Mouse (Mus musculus): ENCODE results near the gene Tspan4.

Tspan4 gene

DNA sequence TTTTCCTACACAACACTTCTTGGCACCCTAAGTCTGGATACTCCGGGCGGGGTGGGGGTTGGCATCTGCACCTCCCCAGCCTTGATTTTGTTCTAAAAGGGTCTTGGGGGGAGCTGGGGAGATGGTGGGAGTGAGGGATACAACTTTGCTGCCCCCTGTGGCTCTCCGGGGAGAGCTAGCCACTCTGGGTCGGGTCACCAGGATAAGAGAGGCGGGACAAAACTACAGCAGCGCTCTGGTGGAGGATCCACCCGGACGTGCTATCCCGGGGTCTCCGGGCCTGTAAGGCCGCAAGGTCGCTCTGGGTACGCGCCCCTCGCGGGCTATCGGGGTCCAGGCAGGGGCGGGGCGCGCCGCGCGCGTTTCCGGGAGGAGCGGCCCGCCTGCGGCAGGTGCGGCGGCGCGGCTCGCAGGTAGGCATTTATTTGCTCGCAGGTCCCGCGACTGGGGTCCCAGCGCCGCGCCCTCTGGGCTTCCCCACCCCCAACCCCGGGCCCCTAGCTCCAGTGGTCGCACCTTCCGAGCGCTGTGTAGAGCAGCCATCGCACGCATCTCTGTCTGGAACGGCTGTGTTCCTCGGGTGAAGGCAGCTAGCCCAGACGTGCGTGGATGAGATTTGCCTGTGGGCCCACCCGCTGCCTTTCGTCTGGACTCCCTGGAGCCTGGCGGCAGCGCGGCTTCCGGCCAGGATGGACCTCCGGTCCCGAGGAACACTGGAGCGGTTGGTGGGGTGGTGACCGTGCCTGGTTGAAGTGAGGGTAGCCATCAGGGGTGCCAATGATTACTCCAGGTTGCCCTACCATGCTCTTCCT lies 13.3 kb upstream of the Tspan4 start:
- in situ Hi-C loops (cut with MboI): no loop called here

GRCm38 (mm10) chr7:141462333-141462821 lies 12.7 kb upstream of the Tspan4 start:
- in situ Hi-C loops (cut with MboI): no loop called here

DNA sequence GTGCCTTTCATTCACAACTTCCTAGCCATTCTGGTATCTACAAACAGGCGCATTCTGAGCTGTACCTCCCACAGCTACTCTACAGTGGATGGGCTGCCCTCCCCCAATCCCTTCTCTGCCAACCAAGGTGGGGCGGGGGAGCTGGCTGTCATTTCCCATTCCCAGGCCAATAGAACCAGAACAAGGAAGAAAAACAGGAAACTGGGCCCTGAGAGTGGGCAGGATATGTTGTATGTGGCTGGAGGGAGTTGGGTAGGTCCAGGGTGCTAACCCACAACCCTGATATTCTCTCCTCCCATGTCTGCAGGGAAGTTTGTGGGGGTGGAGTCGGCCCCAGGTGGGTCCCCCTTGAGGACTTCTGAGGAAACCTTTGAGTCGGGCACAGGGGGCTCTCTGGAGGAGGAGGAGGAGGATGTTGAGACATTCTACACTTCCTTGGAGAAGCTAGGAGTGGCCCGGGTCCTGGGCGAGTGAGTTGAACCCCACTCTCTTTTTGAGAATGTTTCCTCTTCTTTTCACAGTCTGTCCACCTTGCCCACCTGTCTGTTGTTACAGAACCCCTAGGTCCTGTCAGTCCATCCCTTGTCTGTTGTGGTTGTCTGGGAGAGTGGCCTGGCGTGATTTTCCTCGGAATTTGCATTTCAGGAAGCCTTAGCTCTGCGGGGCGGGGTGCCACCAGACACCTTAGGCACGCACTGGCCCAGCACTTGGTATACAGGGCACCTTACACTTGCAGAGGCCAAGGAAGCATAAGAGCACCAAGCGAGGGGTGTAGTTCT lies 11.0 kb upstream of the Tspan4 start:
- in situ Hi-C loops (cut with MboI): no loop called here

DNA sequence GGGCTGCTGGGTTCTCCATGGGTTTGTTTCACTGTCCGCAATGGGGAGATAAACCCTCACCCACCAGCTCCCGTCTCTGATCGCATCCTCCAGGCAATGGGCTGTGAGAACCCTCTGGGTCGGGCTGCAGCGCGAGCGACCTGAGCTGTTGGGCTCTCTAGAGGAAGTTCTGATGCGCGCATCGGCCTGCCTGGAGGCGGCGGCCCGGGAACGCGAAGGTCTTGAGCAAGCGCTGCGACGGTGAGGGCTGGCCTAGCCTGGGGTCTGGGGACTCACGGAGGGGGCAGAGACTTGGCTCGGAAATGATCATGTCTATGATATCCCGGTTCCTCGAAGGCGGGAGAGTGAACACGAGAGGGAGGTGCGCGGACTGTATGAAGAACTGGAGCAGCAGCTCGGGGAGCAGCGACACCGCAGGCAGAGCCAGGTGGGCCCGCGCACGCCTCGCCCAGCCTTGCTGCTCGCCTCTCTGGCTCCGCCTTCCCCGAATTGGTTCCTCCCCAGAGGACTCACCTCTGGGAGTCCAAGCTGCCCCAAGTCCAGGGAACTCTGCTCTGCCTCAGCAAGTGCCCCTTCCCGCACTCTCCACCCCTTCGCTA lies 10.3 kb upstream of the Tspan4 start:
- in situ Hi-C loops (cut with MboI): no loop called here

- in situ Hi-C loops (cut with MboI): no loop called here
Measured at GRCm38 (mm10) chr7:141465388-141466044, 9.5 kb upstream of the Tspan4 start.

DNA sequence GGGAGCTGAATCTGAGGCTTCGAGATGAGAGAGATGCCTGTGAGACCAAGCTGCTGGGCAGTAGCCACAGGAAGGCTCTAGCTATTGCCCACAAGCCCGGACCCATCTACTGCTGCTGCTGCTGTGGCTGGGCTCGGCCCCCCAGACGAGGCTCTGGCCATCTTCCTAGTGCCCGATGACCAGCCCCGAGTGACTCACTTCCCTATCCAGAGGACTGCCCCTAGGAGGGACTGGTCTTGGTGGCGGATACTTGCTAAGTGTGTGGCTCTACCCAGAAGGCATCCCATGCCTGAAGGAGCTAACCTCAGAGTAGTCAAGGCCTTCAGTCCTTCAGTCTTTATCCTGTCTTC lies 9.0 kb upstream of the Tspan4 start:
- in situ Hi-C loops (cut with MboI): no loop called here

DNA sequence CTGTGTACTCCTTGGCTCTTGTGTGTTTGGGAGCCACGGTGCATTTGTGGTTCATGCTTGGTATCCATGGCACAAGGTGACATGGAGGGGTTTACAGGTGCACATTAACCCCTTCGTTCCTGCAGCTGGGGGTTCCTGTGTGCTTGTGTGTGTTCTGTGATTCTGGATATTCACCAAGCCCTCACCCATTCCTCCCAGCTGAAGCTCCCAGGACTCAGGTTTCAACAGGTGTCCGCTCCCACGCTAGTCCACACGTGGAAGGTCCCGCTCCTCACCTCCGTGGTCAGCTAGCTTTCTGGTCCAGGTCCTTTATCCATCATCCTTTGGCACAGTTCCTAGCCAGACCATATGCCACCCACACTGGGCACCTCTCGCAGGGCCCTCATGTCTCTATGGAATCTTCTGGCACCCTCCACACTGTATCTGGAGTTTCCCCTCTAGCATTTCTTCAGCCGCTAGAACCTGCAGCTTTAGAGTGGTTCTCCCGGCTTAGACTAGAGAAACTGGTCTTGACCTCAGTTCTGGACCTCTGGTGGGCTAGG lies 8.4 kb upstream of the Tspan4 start:
- in situ Hi-C loops (cut with MboI): no loop called here

GRCm38 (mm10) chr7:141467230-141468030 lies 7.6 kb upstream of the Tspan4 start, which contains the start of gene Cd151:
Gene Cd151, plus strand, starts transcription at chr7:141467392.
- in situ Hi-C loops (cut with MboI): no loop called here

DNA sequence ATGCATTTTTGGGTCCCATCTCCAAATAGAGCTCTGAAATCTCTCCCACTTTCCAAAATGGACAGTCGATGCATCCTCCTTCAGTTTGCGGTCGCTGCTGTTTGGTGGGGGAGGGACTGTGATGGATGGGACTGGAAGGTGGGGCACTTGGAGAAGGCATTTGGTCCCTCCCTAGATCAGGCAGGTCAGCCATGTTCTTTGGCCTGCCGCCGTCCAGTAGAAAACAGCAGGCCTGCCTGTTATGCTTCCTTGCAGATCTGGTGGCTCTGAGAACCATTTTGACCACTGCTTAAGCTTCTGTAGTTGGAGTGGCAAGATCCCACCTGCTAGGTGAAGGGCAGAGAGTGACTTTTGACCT lies 6.9 kb upstream of the Tspan4 start:
- in situ Hi-C loops (cut with MboI): no loop called here

DNA sequence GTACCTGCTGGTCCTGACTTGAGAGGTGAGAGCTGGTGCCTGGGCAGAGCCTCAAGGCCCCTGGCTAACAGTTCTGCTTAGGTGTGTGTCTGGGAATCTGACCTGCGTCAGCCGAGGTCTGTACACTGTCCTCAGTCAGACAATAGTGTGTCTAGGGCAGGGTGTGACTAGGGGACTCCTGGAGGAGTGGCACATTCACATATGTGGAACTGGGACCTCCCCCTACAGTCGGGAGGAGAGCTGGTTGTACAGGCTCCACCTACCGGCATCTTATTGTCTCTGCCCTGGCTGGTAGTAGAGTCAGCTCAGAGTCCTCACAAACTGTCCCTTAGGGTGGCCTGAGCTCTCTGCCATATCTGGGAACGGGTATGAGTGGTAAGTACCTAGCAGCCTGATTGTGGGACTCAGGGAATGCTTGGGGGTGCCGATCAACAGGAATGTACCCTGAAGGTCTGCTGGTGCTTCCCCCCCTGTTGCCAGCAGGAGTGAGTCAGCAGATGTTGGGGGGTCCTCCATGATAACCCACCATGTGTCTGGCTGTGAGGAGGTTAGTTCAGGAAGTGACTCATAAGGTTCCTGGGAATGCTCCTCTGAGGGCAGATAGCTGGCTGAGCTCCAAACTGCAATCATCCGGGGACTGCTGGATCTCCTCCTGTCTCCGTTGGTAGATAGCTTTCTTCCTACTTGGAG lies 6.4 kb upstream of the Tspan4 start:
- in situ Hi-C loops (cut with MboI): no loop called here

GRCm38 (mm10) chr7:141469352-141469751 lies 5.7 kb upstream of the Tspan4 start:
- in situ Hi-C loops (cut with MboI): no loop called here

DNA sequence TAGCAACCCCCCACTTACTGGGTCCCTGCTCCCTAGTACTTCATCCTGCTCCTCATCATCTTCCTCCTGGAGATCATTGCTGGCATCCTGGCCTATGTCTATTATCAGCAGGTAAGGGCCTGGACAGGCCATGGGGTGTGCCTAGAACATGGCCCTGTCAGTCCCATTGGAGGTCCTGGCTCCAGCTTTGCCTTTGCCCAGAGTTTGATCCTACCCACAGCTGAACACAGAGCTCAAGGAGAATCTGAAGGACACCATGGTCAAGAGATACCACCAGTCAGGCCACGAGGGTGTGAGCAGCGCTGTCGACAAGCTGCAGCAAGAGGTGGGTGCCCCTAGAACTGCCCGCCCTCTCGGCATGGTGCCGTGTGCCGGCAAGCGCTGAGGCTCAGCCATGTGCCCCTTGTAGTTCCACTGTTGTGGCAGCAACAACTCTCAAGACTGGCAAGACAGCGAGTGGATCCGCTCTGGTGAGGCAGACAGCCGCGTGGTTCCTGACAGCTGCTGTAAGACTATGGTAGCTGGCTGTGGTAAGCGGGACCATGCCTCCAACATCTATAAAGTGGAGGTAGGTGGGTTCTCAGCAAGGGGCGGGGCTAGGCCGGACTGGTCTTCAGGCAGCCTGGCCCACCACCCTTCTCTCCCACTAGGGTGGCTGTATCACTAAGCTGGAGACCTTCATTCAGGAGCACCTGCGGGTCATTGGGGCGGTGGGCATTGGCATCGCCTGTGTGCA lies 5.0 kb upstream of the Tspan4 start:
- in situ Hi-C loops (cut with MboI): loop anchor here (10.0 kb wide), 1 partner anchor 435 kb away; no protein-coding TSS in a partner anchor

- in situ Hi-C loops (cut with MboI): loop anchor here (10.0 kb wide), 1 partner anchor 434 kb away; no protein-coding TSS in a partner anchor
Measured at GRCm38 (mm10) chr7:141470637-141470944, 4.4 kb upstream of the Tspan4 start.

DNA sequence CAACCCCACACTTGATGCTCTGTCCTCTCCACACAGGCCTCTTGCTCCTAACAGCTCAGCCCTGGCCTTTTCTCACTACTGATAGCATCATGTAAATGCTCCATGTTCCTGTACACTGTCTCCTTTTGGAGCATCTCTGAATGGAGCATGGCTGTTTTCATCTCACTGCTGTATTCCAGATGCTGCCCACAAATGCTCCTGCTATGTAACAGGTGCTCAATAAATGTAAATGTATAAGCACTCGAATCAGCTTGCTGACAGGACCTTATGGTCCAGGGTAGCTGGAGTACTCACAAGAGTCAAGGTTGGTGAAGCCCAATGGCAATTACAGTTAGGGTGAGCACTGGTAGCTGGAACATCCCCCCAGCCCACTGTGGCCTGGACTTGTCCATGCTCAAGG lies 3.8 kb upstream of the Tspan4 start:
- in situ Hi-C loops (cut with MboI): loop anchor here (10.0 kb wide), 1 partner anchor 434 kb away; no protein-coding TSS in a partner anchor

GRCm38 (mm10) chr7:141472226-141472625 lies 2.8 kb upstream of the Tspan4 start:
- in situ Hi-C loops (cut with MboI): loop anchor here (10.0 kb wide), 1 partner anchor 433 kb away; no protein-coding TSS in a partner anchor

DNA sequence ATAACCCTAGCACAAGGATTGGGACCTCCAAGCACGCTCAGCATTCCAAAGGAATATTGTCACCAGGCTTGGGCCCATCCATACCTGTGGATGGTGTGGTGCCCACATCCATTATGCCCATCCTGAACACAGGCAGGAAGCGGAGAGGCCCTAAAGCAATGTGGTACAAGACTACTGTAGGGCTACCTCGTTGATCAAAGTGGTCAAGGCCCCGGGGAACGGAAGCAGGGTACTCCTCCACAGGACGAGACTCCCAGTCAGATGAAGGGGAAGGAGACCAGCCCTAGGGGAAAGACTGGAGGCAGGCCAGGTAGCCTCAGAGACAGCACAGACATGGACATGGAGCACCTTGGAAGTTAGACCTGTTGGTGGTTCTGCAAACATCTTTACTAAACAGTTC lies 2.3 kb upstream of the Tspan4 start:
- in situ Hi-C loops (cut with MboI): loop anchor here (10.0 kb wide), 1 partner anchor 432 kb away; no protein-coding TSS in a partner anchor

GRCm38 (mm10) chr7:141474160-141474559 lies 880 bp upstream of the Tspan4 start:
- in situ Hi-C loops (cut with MboI): loop anchor here (10.0 kb wide), 1 partner anchor 431 kb away; no protein-coding TSS in a partner anchor

DNA sequence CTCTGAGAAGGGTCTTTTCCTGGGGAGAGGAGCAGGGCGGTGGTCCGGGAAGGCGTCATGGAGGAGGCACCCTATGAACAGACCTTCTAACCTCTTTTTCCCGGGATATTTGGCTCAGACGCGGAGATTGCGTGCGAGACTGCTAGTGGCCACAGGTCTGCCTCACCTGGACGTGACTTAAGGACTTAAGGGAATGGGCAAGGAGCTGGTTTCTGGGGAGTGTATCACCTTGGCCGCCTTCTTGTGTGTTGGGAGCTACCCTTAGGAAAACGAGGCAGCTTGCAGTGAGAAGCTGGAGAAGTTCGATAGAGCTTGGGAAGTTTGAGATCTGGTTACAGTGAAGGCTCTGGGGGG lies 742 bp downstream of the Tspan4 start:
- in situ Hi-C loops (cut with MboI): loop anchor here (10.0 kb wide), 1 partner anchor 429 kb away; no protein-coding TSS in a partner anchor

- in situ Hi-C loops (cut with MboI): loop anchor here (10.0 kb wide), 1 partner anchor 428 kb away; no protein-coding TSS in a partner anchor
Measured at GRCm38 (mm10) chr7:141476226-141476980, 1.4 kb downstream of the Tspan4 start.
